Mouse (Mus musculus) ZHBTc4 (cell line): ENCODE measurements around the gene Syt2.

Experiments
- DNase-seq: peaks from one replicate; pipeline ENCODE4 v3.0.0-alpha.2; 2011; ENCODE audit warnings: low read depth, low spot score

The Syt2 gene

DNA sequence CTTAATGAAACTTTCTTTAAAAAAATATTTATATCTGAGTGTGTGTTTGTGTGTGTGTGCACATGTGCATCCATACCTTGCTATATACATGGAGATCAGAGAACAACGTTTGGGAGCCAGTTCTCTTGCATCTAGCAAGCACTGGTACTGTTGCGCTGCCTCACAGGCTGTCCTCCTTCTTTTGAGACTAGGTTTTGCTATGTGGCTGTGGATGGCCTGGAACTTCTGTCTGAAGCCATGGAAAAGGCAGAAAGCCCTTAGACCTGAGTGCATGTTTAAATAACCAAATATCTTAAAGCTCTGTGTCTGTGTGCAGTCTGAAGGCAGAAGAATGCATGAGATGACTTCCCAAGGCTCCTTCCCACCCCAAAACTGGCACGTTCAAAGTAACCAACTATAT, 126.3 kb downstream of the Syt2 start:
- DNase-seq: no peak

DNA sequence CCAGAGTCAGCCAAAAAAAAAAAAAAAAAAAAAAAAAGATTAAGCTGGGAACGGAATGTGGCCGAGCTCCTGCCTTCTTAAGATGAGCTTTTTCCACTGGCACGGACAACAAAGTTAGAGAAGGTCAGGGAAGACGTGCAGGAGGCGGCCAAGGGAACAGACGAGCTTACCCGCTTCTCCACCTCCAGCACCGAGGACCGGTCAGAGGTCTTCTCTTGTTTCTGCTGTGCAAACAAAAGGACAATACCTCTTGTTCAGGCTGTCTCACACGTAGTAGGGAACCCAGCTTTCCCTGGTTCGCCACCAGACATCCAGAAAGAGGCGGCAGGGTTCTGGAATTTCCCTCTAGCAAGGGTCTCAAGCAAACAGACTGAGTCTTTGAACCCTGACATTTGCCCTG, 126.8 kb downstream of the Syt2 start:
- DNase-seq: no peak

DNA sequence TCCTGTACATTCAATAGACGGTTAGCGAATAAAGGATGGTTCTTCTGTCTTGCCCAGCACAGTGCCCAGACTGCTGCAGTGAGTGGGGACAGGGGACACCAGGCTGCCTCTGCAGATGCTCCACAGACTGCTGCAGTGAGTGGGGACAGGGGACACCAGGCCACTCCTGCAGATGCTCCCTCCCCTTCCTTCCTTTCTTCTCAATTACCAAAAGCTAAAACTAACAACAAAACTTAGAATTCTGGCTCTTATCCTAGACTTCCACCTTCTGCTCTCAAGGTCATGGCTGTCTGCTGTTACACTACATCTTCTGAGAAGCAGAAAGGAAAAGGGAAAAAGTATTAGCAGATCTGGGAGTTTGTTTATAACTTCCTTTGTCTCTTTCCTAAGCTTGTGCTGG, 127.8 kb downstream of the Syt2 start:
- DNase-seq: no peak

DNA sequence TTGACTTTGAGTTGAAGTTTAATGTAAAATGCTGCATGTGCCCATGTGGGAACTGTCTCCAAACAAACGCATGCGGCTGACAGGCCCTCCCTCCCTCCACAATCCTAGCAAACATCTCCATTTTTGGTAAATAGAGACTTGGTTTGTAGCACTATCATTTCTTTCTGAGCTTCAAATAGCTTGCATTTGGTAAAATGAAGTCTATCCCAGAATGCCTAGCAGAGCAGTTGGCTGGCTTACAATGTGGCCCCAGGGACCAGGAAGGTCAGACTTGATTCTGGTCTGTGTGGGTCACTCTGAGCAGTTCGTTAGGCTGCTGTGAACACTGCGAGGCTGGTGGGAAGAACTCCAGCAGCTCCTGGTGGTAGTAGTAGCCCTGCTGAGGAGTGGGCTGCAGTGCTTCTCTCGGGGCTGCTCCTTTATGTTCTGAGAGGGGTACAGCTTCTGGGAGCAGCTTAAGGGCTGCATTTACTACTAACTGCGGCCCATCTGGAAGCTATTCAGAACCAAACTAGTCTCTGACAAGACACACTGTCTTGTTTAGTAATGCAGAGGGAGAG, 128.3 kb downstream of the Syt2 start:
- DNase-seq: peak; percentile 67

DNA sequence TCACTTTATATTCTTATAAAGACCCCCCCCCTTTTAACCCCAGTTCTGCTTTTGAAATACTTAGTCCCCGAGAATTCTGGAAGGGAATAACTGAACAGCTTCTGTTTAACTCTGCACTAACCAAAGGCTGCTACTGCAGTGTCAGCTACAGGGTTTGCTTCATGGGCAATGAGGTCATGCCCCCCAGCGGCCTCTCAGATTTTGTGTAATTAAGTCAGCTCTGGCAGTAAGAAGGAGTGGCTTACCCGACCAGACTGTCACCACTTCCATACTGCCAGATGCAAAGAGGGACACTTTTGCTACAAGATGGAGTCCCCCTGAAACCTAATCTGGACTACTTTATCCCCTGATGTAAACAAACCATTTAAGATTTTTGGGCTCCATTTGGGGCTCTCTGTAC, 129.2 kb downstream of the Syt2 start:
- no peak for DNase-seq

DNA sequence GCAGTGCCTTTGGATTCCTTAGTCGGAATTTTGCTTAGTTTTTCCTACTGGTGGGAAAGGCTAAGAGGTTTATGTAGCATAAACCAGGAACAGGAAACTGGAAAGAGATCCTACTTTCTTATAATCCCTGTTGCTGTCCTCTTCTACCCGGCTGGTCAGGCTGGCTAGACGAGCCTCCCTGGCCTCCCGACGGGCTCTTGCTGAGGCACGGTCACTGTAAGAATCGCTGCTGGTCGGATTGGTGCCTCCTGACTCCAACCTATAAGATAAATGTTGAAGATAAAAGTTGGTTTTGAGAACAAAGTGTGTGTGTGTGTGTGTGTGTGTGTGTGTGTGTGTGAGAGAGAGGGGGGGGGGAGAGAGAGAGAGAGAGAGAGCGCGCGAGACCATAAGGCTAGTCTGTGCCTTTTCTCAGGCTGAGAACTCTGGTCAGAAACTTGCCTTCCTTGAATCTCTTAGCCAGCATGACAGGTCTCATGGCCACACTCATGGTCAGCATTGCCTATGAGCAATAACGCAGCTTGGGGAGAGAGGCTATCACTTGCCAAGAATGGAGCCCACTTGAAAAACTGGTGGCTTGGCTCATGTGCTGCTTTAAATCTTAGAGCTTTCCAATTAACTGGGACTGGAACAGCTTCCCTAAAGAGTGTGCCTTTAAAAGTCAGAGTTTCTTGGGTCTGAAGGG, 130.9 kb downstream of the Syt2 start:
- no peak for DNase-seq

DNA sequence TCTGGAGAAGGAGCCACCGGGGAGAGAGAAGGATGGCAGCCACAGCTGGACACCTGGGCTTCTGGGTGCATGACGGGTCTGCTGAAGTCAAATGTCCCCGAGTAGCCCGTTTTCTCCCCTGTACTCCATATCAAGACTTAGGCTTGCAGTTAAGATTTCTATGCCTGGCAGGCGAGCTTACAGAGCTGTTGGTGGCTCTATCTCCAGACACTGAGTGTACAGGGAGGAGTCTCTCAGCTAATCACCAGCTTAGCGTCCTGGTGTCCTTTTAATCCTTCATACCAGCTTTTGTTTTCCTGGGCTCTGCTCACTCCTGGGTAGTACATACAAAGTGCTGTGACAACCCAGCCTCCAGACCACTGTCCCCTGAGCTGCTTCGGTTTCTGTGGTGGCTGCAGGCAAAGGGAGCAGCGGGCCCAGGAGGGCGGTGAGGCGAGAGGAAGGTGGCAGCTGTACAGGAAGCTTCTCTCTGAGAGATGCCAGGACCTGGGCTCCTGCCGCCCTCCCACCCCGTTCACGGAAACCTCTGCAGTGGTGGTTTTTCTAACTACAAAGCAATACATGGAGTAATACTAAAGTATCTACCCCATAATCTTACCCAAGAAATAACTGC, 131.6 kb downstream of the Syt2 start:
- DNase-seq: no peak

DNA sequence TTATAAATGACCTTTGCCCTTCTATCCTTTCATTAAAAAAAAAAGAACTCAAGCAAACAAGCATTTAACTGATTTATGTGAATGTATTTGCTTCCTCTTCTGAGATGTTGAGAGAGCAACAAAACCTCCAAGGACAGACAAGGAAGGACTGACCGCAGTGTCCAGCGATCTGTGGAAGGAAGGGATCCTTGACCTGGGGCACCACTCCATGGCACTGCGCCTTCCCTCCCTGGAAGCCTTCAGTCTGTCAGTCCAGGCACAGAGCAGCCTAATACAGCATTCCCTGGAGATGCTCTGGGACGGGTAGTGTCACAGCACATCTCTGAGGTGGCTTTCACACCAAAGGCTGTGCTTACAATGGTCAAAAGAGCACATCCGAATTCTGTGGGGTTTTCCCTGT, 136.3 kb downstream of the Syt2 start:
- no peak for DNase-seq

DNA sequence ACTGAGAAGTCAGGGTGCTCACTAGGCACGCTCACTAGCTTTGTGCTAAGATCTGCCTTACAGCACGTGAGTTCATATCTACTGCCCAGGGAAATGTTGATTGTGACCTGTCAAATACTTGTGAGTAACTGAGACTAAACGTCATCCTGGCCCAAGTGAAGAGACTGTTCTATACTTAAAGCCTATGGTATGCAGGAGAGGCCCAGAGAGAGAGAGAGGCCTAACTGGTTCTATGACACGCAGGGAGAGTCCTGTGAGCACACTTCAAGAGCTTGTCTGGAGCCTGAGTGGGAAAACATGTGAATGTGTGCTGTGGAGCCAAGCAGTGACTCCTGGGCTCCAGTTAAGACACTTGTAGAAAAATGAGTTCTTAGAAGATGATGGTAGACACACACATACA, 137.5 kb downstream of the Syt2 start:
- DNase-seq: no peak

DNA sequence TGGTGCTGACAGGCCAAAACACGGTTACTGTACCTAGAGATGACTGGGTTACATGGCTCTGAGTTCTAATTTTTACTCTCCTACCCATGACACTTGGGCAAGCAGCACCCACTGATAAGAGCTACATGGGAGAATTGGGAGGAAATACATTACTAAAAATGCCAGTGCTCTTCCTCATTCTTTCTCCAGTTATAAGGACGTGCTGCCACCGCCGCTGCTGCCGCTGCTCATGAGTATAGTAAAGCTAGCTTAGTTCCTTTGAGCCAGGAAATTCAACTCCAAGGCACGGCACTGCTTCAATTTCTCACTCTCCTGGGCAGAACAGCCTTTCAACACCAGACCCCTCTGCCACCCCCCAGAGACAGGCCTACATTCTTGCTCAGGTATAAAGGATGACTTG, 138.0 kb downstream of the Syt2 start:
- no peak for DNase-seq

DNA sequence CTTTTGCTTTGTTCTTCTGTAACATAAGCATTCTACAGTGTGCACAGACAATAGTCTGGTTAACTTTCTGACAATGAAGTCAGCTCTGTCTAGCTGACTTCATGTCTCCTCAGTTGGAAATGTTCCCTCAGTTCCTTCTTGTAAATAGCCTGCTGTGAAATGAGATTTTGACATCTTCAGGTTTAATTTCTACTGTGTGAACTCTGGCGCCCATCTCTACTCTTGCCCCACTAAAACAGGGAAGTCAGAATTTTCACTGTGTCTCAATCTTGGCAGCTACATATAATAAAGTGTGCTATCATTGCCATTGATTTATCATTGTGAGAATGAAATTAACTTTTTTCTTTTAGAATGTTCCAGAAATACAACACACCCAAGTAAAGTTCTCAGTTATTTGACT, 138.4 kb downstream of the Syt2 start:
- DNase-seq: no peak

DNA sequence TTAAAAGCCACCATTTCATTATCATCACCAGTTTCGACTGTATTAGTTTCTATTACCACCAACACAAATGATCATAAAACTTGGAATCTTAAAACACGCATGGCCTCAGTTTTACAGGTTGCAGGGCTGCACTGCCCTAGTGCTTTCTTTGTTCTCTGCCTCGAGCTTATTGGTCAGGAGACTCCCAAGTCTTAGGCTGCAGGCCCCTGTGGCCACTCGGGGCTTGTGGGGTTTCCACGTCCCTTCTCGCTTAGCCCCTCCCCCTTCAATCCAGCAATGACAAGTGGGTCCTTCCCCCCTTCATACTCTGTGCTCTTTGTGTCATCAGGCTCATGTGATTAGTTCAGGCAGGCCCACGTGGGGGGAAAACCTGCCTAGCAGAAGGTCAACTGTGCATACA, 141.6 kb downstream of the Syt2 start:
- DNase-seq: no peak

DNA sequence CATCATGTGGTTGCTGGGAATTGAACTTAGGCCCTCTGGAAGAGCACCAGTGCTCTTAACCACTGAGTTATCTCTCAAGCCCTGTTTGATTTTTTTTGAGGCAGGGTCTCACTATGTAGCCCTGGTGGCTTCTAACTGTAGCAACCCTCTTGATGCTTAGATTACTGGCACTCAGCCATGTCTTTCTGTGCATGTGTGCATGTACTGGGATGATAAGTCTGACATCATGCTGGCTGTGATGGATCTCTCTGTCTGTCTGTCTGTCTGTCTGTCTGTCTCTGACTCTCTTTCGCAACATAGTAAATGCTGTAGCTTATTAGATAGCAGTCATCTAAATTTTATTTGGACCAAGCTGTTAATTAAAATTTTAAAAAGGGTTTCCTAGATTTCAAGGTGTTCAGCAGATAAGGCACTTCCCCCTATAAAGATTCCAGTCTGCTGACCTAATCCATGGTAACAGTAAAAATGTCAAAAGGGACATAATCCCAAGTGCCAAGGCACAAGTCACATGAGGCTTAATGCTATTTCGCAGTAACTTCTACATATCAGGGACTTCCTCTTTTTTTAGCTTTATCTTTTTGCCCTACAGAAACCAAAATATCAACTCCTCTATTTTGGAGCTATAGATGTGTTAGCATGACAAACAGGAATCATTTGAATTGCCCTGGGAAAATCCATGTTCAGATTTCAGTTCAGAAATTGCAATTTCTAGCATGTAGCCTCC, 144.4 kb downstream of the Syt2 start:
- DNase-seq: no peak

DNA sequence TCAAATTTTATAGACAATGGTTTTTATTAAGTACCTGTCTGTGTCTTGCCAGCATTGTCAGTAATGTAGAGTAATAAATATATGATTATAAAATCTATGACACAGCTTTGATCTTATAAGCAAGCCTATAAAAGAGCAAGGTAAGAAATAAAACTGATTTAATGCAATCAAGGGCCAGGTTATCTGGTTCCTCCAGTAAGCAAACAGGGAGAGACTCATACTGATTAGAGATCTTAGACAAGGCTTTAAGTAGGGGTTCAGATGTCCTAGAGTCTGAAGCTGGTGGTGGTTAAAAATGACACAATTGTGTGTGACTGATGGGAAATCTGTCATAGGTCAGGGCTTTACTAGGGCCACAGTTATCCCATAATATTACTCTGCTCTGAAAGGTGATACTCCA, 145.0 kb downstream of the Syt2 start:
- no peak for DNase-seq

DNA sequence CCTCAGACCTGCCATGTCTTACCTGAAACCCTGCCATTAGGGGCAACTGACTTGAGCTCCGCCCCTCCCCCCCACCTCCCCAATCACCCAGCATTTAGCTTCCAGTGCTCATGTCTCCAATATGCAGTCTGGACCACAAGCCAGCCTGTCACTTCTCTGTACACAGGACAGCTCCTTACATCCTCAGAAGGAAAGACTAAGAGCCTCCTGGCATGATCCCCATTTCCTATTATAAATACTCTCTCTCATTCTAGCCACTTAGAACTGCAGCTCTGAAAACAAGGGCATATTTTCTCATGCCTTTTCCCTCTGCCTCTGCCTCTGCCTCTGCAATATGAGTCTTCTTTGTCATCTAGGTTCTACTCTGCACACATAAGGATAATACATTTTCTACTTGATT, 149.6 kb downstream of the Syt2 start:
- DNase-seq: no peak

DNA sequence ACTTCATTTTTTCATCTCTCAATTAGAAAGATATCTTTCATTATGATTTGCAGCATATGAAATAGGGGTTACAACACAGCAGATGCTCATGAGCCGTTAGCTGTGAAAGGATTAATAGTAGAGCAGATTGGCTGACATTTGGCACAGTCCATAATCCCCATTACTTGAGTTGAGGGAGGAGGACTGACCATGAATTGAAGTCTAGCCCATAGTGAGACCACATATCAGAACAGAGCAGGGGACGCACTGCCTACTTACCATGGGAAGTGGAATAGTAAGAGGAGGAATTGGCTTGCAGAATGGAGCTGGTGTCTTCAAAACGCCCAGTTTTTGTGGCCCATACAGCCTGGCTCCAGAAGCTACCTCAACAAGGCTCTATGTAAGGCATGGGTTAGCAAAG, 150.1 kb downstream of the Syt2 start:
- DNase-seq: no peak

DNA sequence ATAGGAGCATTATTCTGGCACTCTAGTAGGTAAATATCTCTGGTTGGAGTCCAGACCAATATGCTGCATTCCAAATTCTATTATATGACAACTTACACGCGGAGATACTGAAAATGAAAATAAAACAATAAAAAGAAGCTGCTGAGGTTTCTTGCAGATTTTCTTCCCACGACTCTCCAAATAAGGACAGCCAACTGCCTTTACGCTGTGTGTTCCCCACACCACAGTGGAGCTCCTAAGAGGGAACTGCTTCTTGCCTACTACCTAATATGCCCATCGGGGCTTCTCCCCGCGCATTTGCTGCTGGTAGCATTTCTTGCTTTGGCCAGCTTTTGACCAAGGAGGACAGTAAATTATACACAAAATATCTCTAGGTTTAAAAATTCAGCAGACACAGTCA, 155.3 kb downstream of the Syt2 start:
- no peak for DNase-seq

DNA sequence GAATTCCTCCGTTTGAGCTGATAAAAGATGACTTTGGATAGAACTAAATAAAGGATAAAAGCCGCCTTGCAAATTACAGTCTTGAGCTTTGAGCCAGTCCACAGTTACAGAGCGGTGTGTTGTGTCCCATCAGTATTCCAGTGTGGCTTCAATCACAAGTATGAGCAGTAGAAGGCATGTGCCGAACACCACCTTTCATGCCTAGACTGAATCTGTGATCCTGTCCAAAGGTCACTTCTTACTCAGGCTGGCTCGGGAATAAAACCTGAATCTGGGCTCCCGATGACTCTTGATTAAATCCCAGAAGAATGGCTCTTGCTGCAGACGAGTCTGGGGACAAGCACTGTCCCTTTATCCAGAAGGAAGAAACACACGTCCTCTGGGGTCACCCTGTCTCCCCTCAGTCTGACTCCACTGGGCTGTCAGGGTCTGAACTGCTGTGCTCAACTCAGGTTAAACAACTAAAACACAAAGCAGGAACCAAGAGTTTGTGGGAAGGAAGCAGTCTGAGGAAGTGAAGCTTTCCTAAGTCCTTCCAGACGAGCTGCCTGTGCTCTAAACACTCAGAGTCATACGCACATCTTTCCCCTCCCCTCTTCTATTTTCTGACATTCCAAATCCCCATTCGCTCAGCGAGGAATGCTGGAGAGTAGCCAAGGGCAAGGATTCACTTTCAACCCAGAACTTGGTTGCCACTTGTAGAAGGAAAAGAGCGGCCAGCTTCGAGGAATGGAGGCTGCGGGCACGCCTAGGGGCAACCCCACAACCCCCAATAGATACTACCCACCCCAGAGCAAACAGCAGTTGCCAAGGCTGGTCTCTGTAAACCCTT, 157.0 kb downstream of the Syt2 start:
- DNase-seq: no peak

DNA sequence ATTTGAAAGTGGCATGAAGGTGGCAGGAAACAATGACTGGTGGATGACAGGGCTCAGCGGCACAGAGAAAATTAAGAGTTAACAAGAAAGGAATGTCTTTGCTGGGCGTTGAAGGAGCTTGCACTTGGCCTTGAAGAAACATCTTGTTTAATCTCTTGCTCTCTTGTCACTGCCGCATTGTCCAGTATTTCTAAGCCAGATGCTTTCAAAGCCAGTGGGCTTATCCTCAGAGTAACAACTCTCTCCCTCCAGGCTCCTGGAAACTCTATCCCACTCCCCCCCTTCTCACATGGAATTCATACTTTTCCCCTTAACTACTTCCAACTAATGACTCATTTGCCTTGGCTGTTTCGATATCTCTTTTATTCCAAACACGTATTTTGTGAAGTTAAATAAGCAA, 157.9 kb downstream of the Syt2 start:
- DNase-seq: no peak

DNA sequence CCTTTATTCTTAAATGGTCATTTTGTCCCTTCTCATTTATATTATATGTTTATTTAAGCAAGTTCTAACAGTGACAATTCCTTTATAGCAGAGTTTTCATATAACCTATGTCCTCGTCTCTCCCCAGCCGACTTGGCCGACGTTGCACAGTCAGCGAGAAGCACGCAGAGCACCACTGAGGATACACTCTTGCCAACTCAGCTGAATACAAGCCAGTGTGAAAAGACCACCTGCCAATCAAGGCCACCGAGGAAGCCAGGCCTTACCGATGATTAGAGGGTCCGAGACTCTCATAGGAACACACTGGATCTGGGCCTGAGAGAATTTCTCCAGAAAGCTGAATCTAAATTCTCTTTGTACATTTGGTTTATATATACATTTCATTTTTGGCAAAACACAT, 159.0 kb downstream of the Syt2 start:
- DNase-seq: no peak
